Mouse (Mus musculus) embryonic fibroblast, embryonic 13.5 days (primary cell): Measurements from ENCODE around the gene Map3k10. TPM values are rescaled to one million over a fixed set of nuclear protein-coding genes. Genes with fewer than 3 reads are reported as not detected.
"Not testable (repeated sequence)": the region's sequence is repeated elsewhere in the genome, so short reads cannot be mapped to it uniquely, and the experiment has no call there.

Experiments
- H3K27ac ChIP-seq: 2 replicates; pipeline ENCODE4 v1.5.1; 2012; ENCODE audit warnings: low read length, control low read depth, inconsistent platforms; ENCODE audit not compliant: insufficient read depth
- H3K4me1 ChIP-seq: 2 replicates; pipeline ENCODE4 v1.6.1; 2011; ENCODE audit warnings: low read length; ENCODE audit not compliant: control insufficient read depth, insufficient read depth
- H3K4me3 ChIP-seq: 2 replicates; pipeline ENCODE4 v1.5.1; 2011; ENCODE audit warnings: mild to moderate bottlenecking, control low read depth, low read length; ENCODE audit not compliant: insufficient read depth
- CTCF ChIP-seq: IDR thresholded peaks from 2 replicates; pipeline ENCODE4 v1.5.1; 2011; ENCODE audit warnings: mild to moderate bottlenecking, control low read depth, low read length, moderate library complexity, borderline replicate concordance; ENCODE audit not compliant: insufficient read depth
- POLR2A ChIP-seq: IDR thresholded peaks from 2 replicates; pipeline ENCODE4 v1.6.1; 2011; ENCODE audit warnings: low read depth, mild to moderate bottlenecking, control low read depth, low read length, moderate library complexity
- polyA plus RNA-seq: library from polyadenylated mRNA; stranded (reverse); fragments of >200 nt; gene quantifications from 2 replicates; pipeline ENCODE4 v1.2.4, GENCODE M21; 2011; ENCODE audit warnings: low read depth; ENCODE audit not compliant: missing spikeins, insufficient read length

Map3k10 gene
- polyA plus RNA-seq, 1 experiment: 26.2 TPM

GRCm38 (mm10) chr7:27654607-27655276 is 19.7 kb downstream of the Map3k10 start:
- H3K4me3 ChIP-seq: no peak overlapping the region
- no peaks in the 10 kb centered on the region for H3K4me1 ChIP-seq
- no peak overlapping the region for H3K27ac ChIP-seq
- TF ChIP-seq CTCF (no peak), POLR2A (no peak)

GRCm38 (mm10) chr7:27653681-27654437 is 20.5 kb downstream of the Map3k10 start, which contains the start of gene Ttc9b:
Gene Ttc9b, plus strand, starts transcription at chr7:27653915.
- no peak within 1 kb of the TSS for H3K27ac ChIP-seq
- no peak for TF ChIP-seq CTCF
- TF ChIP-seq POLR2A: no peak
- H3K4me1 ChIP-seq: no peaks in the 10 kb centered on the region
- H3K4me3 ChIP-seq: no peak within 1 kb of the TSS; the same call in 1 of the 2 replicates

- no peak overlapping the region; the same call in 1 of the 2 replicates for H3K4me3 ChIP-seq
- TF ChIP-seq POLR2A: no peak
- TF ChIP-seq CTCF: 0 out of 2 replicates have a peak, but pooled peaks have one; percentile 18
- H3K27ac ChIP-seq: no peak overlapping the region
- H3K4me1 ChIP-seq: no peaks in the 10 kb centered on the region
These were observed 23.4 kb downstream of the Map3k10 start for GRCm38 (mm10) chr7:27650949-27651348.

GRCm38 (mm10) chr7:27649723-27650122 is 24.7 kb downstream of the Map3k10 start:
- H3K4me1 ChIP-seq: no peaks in the 10 kb centered on the region
- no peak overlapping the region for H3K4me3 ChIP-seq
- no peak overlapping the region for H3K27ac ChIP-seq
- TF ChIP-seq CTCF (no peak), POLR2A (no peak)

GRCm38 (mm10) chr7:27647281-27648002 is 27.0 kb downstream of the Map3k10 start:
- Histone ChIP-seq H3K27ac (no peak overlapping the region), H3K4me3 (no peak overlapping the region), H3K4me1 (no peaks in the 10 kb centered on the region)
- no peak for TF ChIP-seq POLR2A
- no peak for TF ChIP-seq CTCF

- H3K4me1 ChIP-seq: no peaks in the 10 kb centered on the region
- TF ChIP-seq CTCF: no peak
- no peak for TF ChIP-seq POLR2A
- H3K4me3 ChIP-seq: no peak overlapping the region
- H3K27ac ChIP-seq: no peak overlapping the region
These were observed 27.9 kb downstream of the Map3k10 start for GRCm38 (mm10) chr7:27646516-27646915.

GRCm38 (mm10) chr7:27644471-27644870 is 29.9 kb downstream of the Map3k10 start:
- no peak for TF ChIP-seq POLR2A
- no peak for TF ChIP-seq CTCF
- Histone ChIP-seq H3K4me1 (no peaks in the 10 kb centered on the region), H3K4me3 (no peak overlapping the region), H3K27ac (no peak overlapping the region)

GRCm38 (mm10) chr7:27635094-27635493 is 39.3 kb downstream of the Map3k10 start:
- H3K27ac ChIP-seq, H3K4me1 ChIP-seq, H3K4me3 ChIP-seq: not testable (repeated sequence)

GRCm38 (mm10) chr7:27634691-27635090 is 39.7 kb downstream of the Map3k10 start:
- no peak overlapping the region for H3K27ac ChIP-seq
- no peaks in the 10 kb centered on the region for H3K4me1 ChIP-seq
- TF ChIP-seq CTCF (no peak), POLR2A (no peak)

GRCm38 (mm10) chr7:27633166-27633565 is 41.2 kb downstream of the Map3k10 start:
- no peak overlapping the region for H3K27ac ChIP-seq
- no peaks in the 10 kb centered on the region for H3K4me1 ChIP-seq
- TF ChIP-seq CTCF: no peak
- TF ChIP-seq POLR2A: no peak
- H3K4me3 ChIP-seq: no peak overlapping the region

More at GRCm38 (mm10) chr7:27634691-27635090, 39.7 kb downstream of the Map3k10 start:
- H3K4me3 ChIP-seq: no peak overlapping the region
